Mouse (Mus musculus) liver, embryonic 16.5 days (tissue): ENCODE measurements around the gene Hebp2. TPM values are rescaled to one million over a fixed set of nuclear protein-coding genes. Genes with fewer than 3 reads are reported as not detected.

Source experiments
- ATAC-seq: fragments of 200-750 bp; cut with Nextera tagmentation; 2 replicates; pipeline ENCODE4 v1.8.0; 2017; ENCODE audit warnings: low read depth, mild to moderate bottlenecking, moderate number of reproducible peaks, moderate library complexity
- H3K27ac ChIP-seq: fragments of 300-500 bp; sonication (generic); 2 replicates; pipeline ENCODE4 v1.5.1; 2014; ENCODE audit warnings: mild to moderate bottlenecking, low read length
- H3K27me3 ChIP-seq: fragments of 300-500 bp; sonication (generic); 2 replicates; pipeline ENCODE4 v1.6.1; 2014; ENCODE audit warnings: low read depth, low read length, mixed read lengths; ENCODE audit not compliant: control insufficient read depth, insufficient read depth
- H3K36me3 ChIP-seq: fragments of 300-500 bp; sonication (generic); 2 replicates; pipeline ENCODE4 v1.6.1; 2014; ENCODE audit warnings: mild to moderate bottlenecking; ENCODE audit not compliant: control insufficient read depth, insufficient read depth
- H3K4me1 ChIP-seq: fragments of 300-500 bp; sonication (generic); 2 replicates; pipeline ENCODE4 v1.6.1; 2014; ENCODE audit warnings: low read depth, low read length, mixed read lengths; ENCODE audit not compliant: control insufficient read depth
- H3K4me2 ChIP-seq: fragments of 300-500 bp; sonication (generic); 2 replicates; pipeline ENCODE4 v1.6.1; 2014; ENCODE audit warnings: low read depth, low read length, mixed read lengths
- H3K4me3 ChIP-seq: fragments of 300-500 bp; sonication (generic); 2 replicates; pipeline ENCODE4 v1.5.1; 2014; ENCODE audit warnings: low read depth, mild to moderate bottlenecking, low read length
- H3K9ac ChIP-seq: fragments of 300-500 bp; sonication (generic); 2 replicates; pipeline ENCODE4 v1.6.1; 2014; ENCODE audit warnings: low read depth, low read length
- H3K9me3 ChIP-seq: fragments of 300-500 bp; sonication (generic); replicated peaks from 2 replicates; pipeline ENCODE4 v1.6.1; 2016; ENCODE audit warnings: low read length; ENCODE audit not compliant: control insufficient read depth
- WGBS: fragments of 180-500 bp; shearing (Covaris S2); extraction: QIAGEN DNeasy Blood & Tissue Kit; methylation state at CpG from one replicate; pipeline ENCODE4 v1.1.7; 2014; ENCODE audit not compliant: insufficient replicate concordance; 5-methylcytosine and 5-hydroxymethylcytosine counted together
- polyA plus RNA-seq: library from polyadenylated mRNA; unstranded; fragments of >200 nt; fragmentation: Nextera tagmentation; extraction: Ambion mirVana; gene quantifications from 2 replicates; pipeline ENCODE4 v1.2.1, GENCODE M21; 2015

Hebp2 gene
- polyA plus RNA-seq, 1 experiment from 2014 or later: 1.3 TPM

- H3K4me2 ChIP-seq: no peak overlapping the region
- no peaks in the 10 kb centered on the region for H3K27me3 ChIP-seq
- no peaks in the 10 kb centered on the region for H3K36me3 ChIP-seq
- ATAC-seq: no peak
- H3K9ac ChIP-seq: no peak overlapping the region
- H3K4me1 ChIP-seq: no peaks in the 10 kb centered on the region
- 58% methylated on average over 9 of the region's 9 CpGs for WGBS
- H3K4me3 ChIP-seq: no peak overlapping the region
- no peaks in the 10 kb centered on the region for H3K9me3 ChIP-seq
- no peak overlapping the region for H3K27ac ChIP-seq
Measured at GRCm38 (mm10) chr10:18525726-18526125, 20.1 kb downstream of the Hebp2 start.

GRCm38 (mm10) chr10:18525311-18525710 lies 20.6 kb downstream of the Hebp2 start:
- H3K27ac ChIP-seq: no peak overlapping the region
- 74% methylated on average over 15 of the region's 15 CpGs for WGBS

GRCm38 (mm10) chr10:18522556-18522955 lies 23.3 kb downstream of the Hebp2 start:
- no peaks in the 10 kb centered on the region for H3K27me3 ChIP-seq

More at GRCm38 (mm10) chr10:18525311-18525710, 20.6 kb downstream of the Hebp2 start:
- Histone ChIP-seq H3K4me2 (no peak overlapping the region), H3K27me3 (no peaks in the 10 kb centered on the region), H3K4me3 (no peak overlapping the region), H3K36me3 (no peaks in the 10 kb centered on the region), H3K9me3 (no peaks in the 10 kb centered on the region), H3K4me1 (no peaks in the 10 kb centered on the region), H3K9ac (no peak overlapping the region)
- ATAC-seq: no peak

GRCm38 (mm10) chr10:18511496-18511895 lies 34.4 kb downstream of the Hebp2 start:
- no peak overlapping the region for H3K27ac ChIP-seq
- 65% methylated on average over 11 of the region's 11 CpGs for WGBS
- no peaks in the 10 kb centered on the region for H3K4me1 ChIP-seq
- no peaks in the 10 kb centered on the region for H3K36me3 ChIP-seq
- no peak for ATAC-seq
- no peak overlapping the region for H3K9ac ChIP-seq
- H3K4me3 ChIP-seq: no peak overlapping the region
- no peaks in the 10 kb centered on the region for H3K27me3 ChIP-seq
- no peak overlapping the region for H3K4me2 ChIP-seq
- no peaks in the 10 kb centered on the region for H3K9me3 ChIP-seq

More at GRCm38 (mm10) chr10:18522556-18522955, 23.3 kb downstream of the Hebp2 start:
- 53% methylated on average over 2 of the region's 2 CpGs for WGBS
- Histone ChIP-seq H3K9me3 (no peaks in the 10 kb centered on the region), H3K36me3 (no peaks in the 10 kb centered on the region), H3K4me3 (no peak overlapping the region), H3K27ac (no peak overlapping the region), H3K9ac (no peak overlapping the region), H3K4me1 (no peaks in the 10 kb centered on the region), H3K4me2 (no peak overlapping the region)
- ATAC-seq: no peak

- Histone ChIP-seq H3K4me2 (no peak overlapping the region), H3K9ac (no peak overlapping the region), H3K27ac (no peak overlapping the region), H3K4me3 (no peak overlapping the region), H3K27me3 (no peaks in the 10 kb centered on the region), H3K4me1 (no peaks in the 10 kb centered on the region), H3K9me3 (no peaks in the 10 kb centered on the region), H3K36me3 (no peaks in the 10 kb centered on the region)
- ATAC-seq: no peak
- 40% methylated on average over 3 of the region's 3 CpGs for WGBS
Measured at GRCm38 (mm10) chr10:18510663-18511062, 35.2 kb downstream of the Hebp2 start.

GRCm38 (mm10) chr10:18508586-18508985 lies 37.3 kb downstream of the Hebp2 start:
- Histone ChIP-seq H3K9ac (no peak overlapping the region), H3K27me3 (no peaks in the 10 kb centered on the region), H3K27ac (no peak overlapping the region), H3K4me1 (no peaks in the 10 kb centered on the region), H3K36me3 (no peaks in the 10 kb centered on the region), H3K4me2 (no peak overlapping the region), H3K4me3 (no peak overlapping the region), H3K9me3 (no peaks in the 10 kb centered on the region)
- no peak for ATAC-seq
- WGBS: 58% methylated on average over 1 of the region's 1 CpGs

GRCm38 (mm10) chr10:18507869-18508473 lies 37.9 kb downstream of the Hebp2 start:
- Histone ChIP-seq H3K4me3 (no peak overlapping the region), H3K27ac (no peak overlapping the region), H3K27me3 (no peaks in the 10 kb centered on the region), H3K36me3 (no peaks in the 10 kb centered on the region), H3K9me3 (no peaks in the 10 kb centered on the region), H3K4me2 (no peak overlapping the region), H3K4me1 (no peaks in the 10 kb centered on the region), H3K9ac (no peak overlapping the region)
- no peak for ATAC-seq
- WGBS: 53% methylated on average over 2 of the region's 2 CpGs

GRCm38 (mm10) chr10:18506501-18506946 lies 39.4 kb downstream of the Hebp2 start:
- no peak overlapping the region for H3K4me3 ChIP-seq
- no peaks in the 10 kb centered on the region for H3K9me3 ChIP-seq
- H3K27me3 ChIP-seq: no peaks in the 10 kb centered on the region
- no peaks in the 10 kb centered on the region for H3K36me3 ChIP-seq
- 57% methylated on average over 6 of the region's 6 CpGs for WGBS
- no peak overlapping the region for H3K4me2 ChIP-seq
- H3K27ac ChIP-seq: no peak overlapping the region
- no peak for ATAC-seq
- H3K4me1 ChIP-seq: no peaks in the 10 kb centered on the region
- no peak overlapping the region for H3K9ac ChIP-seq

GRCm38 (mm10) chr10:18505690-18506089 lies 40.2 kb downstream of the Hebp2 start:
- Histone ChIP-seq H3K4me2 (no peak overlapping the region), H3K9me3 (no peaks in the 10 kb centered on the region), H3K9ac (no peak overlapping the region), H3K27me3 (no peaks in the 10 kb centered on the region), H3K4me3 (no peak overlapping the region), H3K4me1 (no peaks in the 10 kb centered on the region), H3K27ac (no peak overlapping the region), H3K36me3 (no peaks in the 10 kb centered on the region)
- no peak for ATAC-seq
- WGBS: 72% methylated on average over 10 of the region's 10 CpGs
